Mouse (Mus musculus): ENCODE measurements around the gene Rfx8. TPM values are rescaled to one million over a fixed set of nuclear protein-coding genes. Genes with fewer than 3 reads are reported as not detected.

Rfx8 gene
- total RNA-seq, 1 experiment, result not detected

GRCm38 (mm10) chr1:39749664-39750063, 28.9 kb upstream of the Rfx8 start:
- Histone ChIP-seq H3K9ac (ENCODE audit: insufficient read depth, low read depth, low read length, poor library complexity, severe bottlenecking) (no peak overlapping the region), H3K36me3 (ENCODE audit: control insufficient read depth, insufficient read depth, low read length, poor library complexity, severe bottlenecking) (no peaks in the 10 kb centered on the region), H3K4me1 (ENCODE audit: control insufficient read depth in 2 of 2, insufficient read depth in 2 of 2, low read length in 2 of 2, poor library complexity in 1 of 2) (no peaks in the 10 kb centered on the region), H3K4me3 (ENCODE audit: insufficient read depth in 1 of 2, low read depth in 1 of 2, low read length in 2 of 2, poor library complexity in 1 of 2, severe bottlenecking in 1 of 2) (no peak overlapping the region), H3K27ac (ENCODE audit: insufficient read depth, low read depth, low read length, poor library complexity, severe bottlenecking) (no peak overlapping the region), H3K9me3 (ENCODE audit: control insufficient read depth, insufficient read depth, low read depth, low read length) (peaks cover 3% of the 10 kb centered on the region)
- no peak for DNase-seq (ENCODE audit: low read depth, low spot score)
- in situ Hi-C loops (cut with MboI; ENCODE audit: low sequenced_read_pairs in 2 of 2, unreplicated experiment in 2 of 2), result no loop called here
- TF ChIP-seq CHD2 (IDR thresholded peaks at IDR 0.05; ENCODE audit: low read depth, low read length), result no peak
- TF ChIP-seq ZC3H11A (IDR thresholded peaks at IDR 0.05; ENCODE audit: borderline replicate concordance, low read depth, low read length), result no peak
- no peak for TF ChIP-seq HCFC1 (IDR thresholded peaks at IDR 0.05; ENCODE audit: borderline replicate concordance, insufficient read depth, low read length)
- no peak for TF ChIP-seq MAFK (IDR thresholded peaks at IDR 0.05; ENCODE audit: insufficient read depth, low read depth, low read length)
- TF ChIP-seq ZNF384 (IDR thresholded peaks at IDR 0.05; ENCODE audit: low read depth, low read length), result no peak

GRCm38 (mm10) chr1:39749214-39749613, 28.4 kb upstream of the Rfx8 start:
- no peak overlapping the region for H3K27ac ChIP-seq (ENCODE audit: insufficient read depth, low read depth, low read length, poor library complexity, severe bottlenecking)

GRCm38 (mm10) chr1:39748666-39749065, 27.9 kb upstream of the Rfx8 start:
- no peaks in the 10 kb centered on the region for H3K36me3 ChIP-seq (ENCODE audit: control insufficient read depth, insufficient read depth, low read length, poor library complexity, severe bottlenecking)
- no peak overlapping the region for H3K4me3 ChIP-seq (ENCODE audit: insufficient read depth in 1 of 2, low read depth in 1 of 2, low read length in 2 of 2, poor library complexity in 1 of 2, severe bottlenecking in 1 of 2)
- H3K4me1 ChIP-seq (ENCODE audit: control insufficient read depth in 2 of 2, insufficient read depth in 2 of 2, low read length in 2 of 2, poor library complexity in 1 of 2), result no peaks in the 10 kb centered on the region
- H3K9me3 ChIP-seq (ENCODE audit: control insufficient read depth, insufficient read depth, low read depth, low read length), result peaks cover 6% of the 10 kb centered on the region
- TF ChIP-seq HCFC1 (IDR thresholded peaks at IDR 0.05; ENCODE audit: borderline replicate concordance, insufficient read depth, low read length) (no peak), ZNF384 (IDR thresholded peaks at IDR 0.05; ENCODE audit: low read depth, low read length) (no peak), MAFK (IDR thresholded peaks at IDR 0.05; ENCODE audit: insufficient read depth, low read depth, low read length) (no peak), CHD2 (IDR thresholded peaks at IDR 0.05; ENCODE audit: low read depth, low read length) (no peak), ZC3H11A (IDR thresholded peaks at IDR 0.05; ENCODE audit: borderline replicate concordance, low read depth, low read length) (no peak)
- no peak overlapping the region for H3K27ac ChIP-seq (ENCODE audit: insufficient read depth, low read depth, low read length, poor library complexity, severe bottlenecking)
- H3K9ac ChIP-seq (ENCODE audit: insufficient read depth, low read depth, low read length, poor library complexity, severe bottlenecking), result no peak overlapping the region
- in situ Hi-C loops (cut with MboI; ENCODE audit: low sequenced_read_pairs in 2 of 2, unreplicated experiment in 2 of 2), result no loop called here
- DNase-seq (ENCODE audit: low read depth, low spot score), result no peak

More at GRCm38 (mm10) chr1:39749214-39749613, 28.4 kb upstream of the Rfx8 start:
- H3K4me3 ChIP-seq (ENCODE audit: insufficient read depth in 1 of 2, low read depth in 1 of 2, low read length in 2 of 2, poor library complexity in 1 of 2, severe bottlenecking in 1 of 2), result no peak overlapping the region
- no peak overlapping the region for H3K9ac ChIP-seq (ENCODE audit: insufficient read depth, low read depth, low read length, poor library complexity, severe bottlenecking)
- no peaks in the 10 kb centered on the region for H3K4me1 ChIP-seq (ENCODE audit: control insufficient read depth in 2 of 2, insufficient read depth in 2 of 2, low read length in 2 of 2, poor library complexity in 1 of 2)
- DNase-seq (ENCODE audit: low read depth, low spot score), result no peak
- no peak for TF ChIP-seq MAFK (IDR thresholded peaks at IDR 0.05; ENCODE audit: insufficient read depth, low read depth, low read length)
- no peak for TF ChIP-seq CHD2 (IDR thresholded peaks at IDR 0.05; ENCODE audit: low read depth, low read length)
- TF ChIP-seq ZC3H11A (IDR thresholded peaks at IDR 0.05; ENCODE audit: borderline replicate concordance, low read depth, low read length), result no peak
- no peak for TF ChIP-seq ZNF384 (IDR thresholded peaks at IDR 0.05; ENCODE audit: low read depth, low read length)
- TF ChIP-seq HCFC1 (IDR thresholded peaks at IDR 0.05; ENCODE audit: borderline replicate concordance, insufficient read depth, low read length), result no peak
- no peaks in the 10 kb centered on the region for H3K36me3 ChIP-seq (ENCODE audit: control insufficient read depth, insufficient read depth, low read length, poor library complexity, severe bottlenecking)
- H3K9me3 ChIP-seq (ENCODE audit: control insufficient read depth, insufficient read depth, low read depth, low read length), result peaks cover 4% of the 10 kb centered on the region
- in situ Hi-C loops (cut with MboI; ENCODE audit: low sequenced_read_pairs in 2 of 2, unreplicated experiment in 2 of 2), result no loop called here

- H3K27ac ChIP-seq (ENCODE audit: insufficient read depth, low read depth, low read length, poor library complexity, severe bottlenecking), result no peak overlapping the region
- H3K9ac ChIP-seq (ENCODE audit: insufficient read depth, low read depth, low read length, poor library complexity, severe bottlenecking), result no peak overlapping the region
- no peak for DNase-seq (ENCODE audit: low read depth, low spot score)
- TF ChIP-seq CHD2 (IDR thresholded peaks at IDR 0.05; ENCODE audit: low read depth, low read length) (no peak), MAFK (IDR thresholded peaks at IDR 0.05; ENCODE audit: insufficient read depth, low read depth, low read length) (no peak), ZC3H11A (IDR thresholded peaks at IDR 0.05; ENCODE audit: borderline replicate concordance, low read depth, low read length) (no peak), ZNF384 (IDR thresholded peaks at IDR 0.05; ENCODE audit: low read depth, low read length) (no peak), HCFC1 (IDR thresholded peaks at IDR 0.05; ENCODE audit: borderline replicate concordance, insufficient read depth, low read length) (no peak)
- H3K36me3 ChIP-seq (ENCODE audit: control insufficient read depth, insufficient read depth, low read length, poor library complexity, severe bottlenecking), result no peaks in the 10 kb centered on the region
- in situ Hi-C loops (cut with MboI; ENCODE audit: low sequenced_read_pairs in 2 of 2, unreplicated experiment in 2 of 2), result no loop called here
- H3K4me1 ChIP-seq (ENCODE audit: control insufficient read depth in 2 of 2, insufficient read depth in 2 of 2, low read length in 2 of 2, poor library complexity in 1 of 2), result no peaks in the 10 kb centered on the region
- H3K4me3 ChIP-seq (ENCODE audit: insufficient read depth in 1 of 2, low read depth in 1 of 2, low read length in 2 of 2, poor library complexity in 1 of 2, severe bottlenecking in 1 of 2), result no peak overlapping the region
- H3K9me3 ChIP-seq (ENCODE audit: control insufficient read depth, insufficient read depth, low read depth, low read length), result peaks cover 6% of the 10 kb centered on the region
These were observed 25.7 kb upstream of the Rfx8 start for GRCm38 (mm10) chr1:39746464-39746863.

GRCm38 (mm10) chr1:39740948-39741347, 20.2 kb upstream of the Rfx8 start:
- no peak for TF ChIP-seq MAFK (IDR thresholded peaks at IDR 0.05; ENCODE audit: insufficient read depth, low read depth, low read length)
- no peak for TF ChIP-seq ZC3H11A (IDR thresholded peaks at IDR 0.05; ENCODE audit: borderline replicate concordance, low read depth, low read length)
- TF ChIP-seq ZNF384 (IDR thresholded peaks at IDR 0.05; ENCODE audit: low read depth, low read length), result no peak
- TF ChIP-seq HCFC1 (IDR thresholded peaks at IDR 0.05; ENCODE audit: borderline replicate concordance, insufficient read depth, low read length), result no peak
- no peak for TF ChIP-seq CHD2 (IDR thresholded peaks at IDR 0.05; ENCODE audit: low read depth, low read length)
- peaks cover 6% of the 10 kb centered on the region for H3K9me3 ChIP-seq (ENCODE audit: control insufficient read depth, insufficient read depth, low read depth, low read length)
- no peak overlapping the region for H3K27ac ChIP-seq (ENCODE audit: insufficient read depth, low read depth, low read length, poor library complexity, severe bottlenecking)
- in situ Hi-C loops (cut with MboI; ENCODE audit: low sequenced_read_pairs in 2 of 2, unreplicated experiment in 2 of 2), result no loop called here
- H3K9ac ChIP-seq (ENCODE audit: insufficient read depth, low read depth, low read length, poor library complexity, severe bottlenecking), result no peak overlapping the region
- no peak for DNase-seq (ENCODE audit: low read depth, low spot score)
- H3K4me3 ChIP-seq (ENCODE audit: insufficient read depth in 1 of 2, low read depth in 1 of 2, low read length in 2 of 2, poor library complexity in 1 of 2, severe bottlenecking in 1 of 2), result no peak overlapping the region
- peaks cover 0 to 2% of the 10 kb centered on the region in 2 experiments; a peak in 1 of 4 replicates for H3K4me1 ChIP-seq (ENCODE audit: control insufficient read depth in 2 of 2, insufficient read depth in 2 of 2, low read length in 2 of 2, poor library complexity in 1 of 2)
- H3K36me3 ChIP-seq (ENCODE audit: control insufficient read depth, insufficient read depth, low read length, poor library complexity, severe bottlenecking), result no peaks in the 10 kb centered on the region

Data from ES-E14 (cell line).